ENCODE assay signal across 9 mouse cellular contexts in genomic region chr4:129514300-129514898, GRCm38 (mm10). TPM values are rescaled to one million over a fixed set of nuclear protein-coding genes. Genes with fewer than 3 reads are reported as not detected.
A peak's percentile ranks its signal among the peaks of the same experiment; 100 is the strongest.
DNase-seq lines count a peak whose midpoint lies in the region; ATAC-seq and TF ChIP-seq lines count a peak whose summit lies in the region.
"Had no signal": no experiment of that assay in that cellular context is flagged by ENCODE, and none has a peak within 500 bp of the region (broad histone marks: within the 10 kb centered on the region; RNA-seq: fewer than 3 reads in every experiment).

No protein-coding gene starts in this region.

- H3K4me2 ChIP-seq in CH12.LX (ENCODE audit: insufficient read depth, low read depth, poor library complexity, severe bottlenecking), result peak overlapping the region; percentile 79
- peak overlapping the region; percentile 78 for H3K4me2 ChIP-seq in heart, embryonic 11.5 days
- H3K4me2 ChIP-seq in kidney, postnatal 0 days (ENCODE audit: low read length), result peak overlapping the region; percentile 70

- H3K9me3 ChIP-seq in CH12.LX (replicated peaks; ENCODE audit: low read length), result no peaks in the 10 kb centered on the region
- H3K9me3 ChIP-seq in heart, embryonic 11.5 days (replicated peaks; ENCODE audit: control insufficient read depth, low read length), result no peaks in the 10 kb centered on the region
- no peaks in the 10 kb centered on the region for H3K9me3 ChIP-seq in kidney, postnatal 0 days (replicated peaks; ENCODE audit: low read length)

- peaks cover 29 to 30% of the 10 kb centered on the region in 2 experiments for H3K36me3 ChIP-seq in CH12.LX (replicated peaks in 1 of 2; ENCODE audit: control insufficient read depth in 1 of 2, insufficient read depth in 1 of 2, low read length in 1 of 2)
- H3K36me3 ChIP-seq in heart, embryonic 11.5 days (ENCODE audit: control insufficient read depth, insufficient read depth, low read length), result peaks cover 11% of the 10 kb centered on the region; the same call in 1 of the 2 replicates
- no peaks in the 10 kb centered on the region for H3K36me3 ChIP-seq in kidney, postnatal 0 days (ENCODE audit: insufficient read depth, low read length)

- DNase-seq in 3T3-L1 (ENCODE audit: low read depth, low spot score) (peak; percentile 62), CH12.LX (ENCODE audit: extremely low read depth) (peak; percentile 58)
- peak; percentile 68 for DNase-seq in kidney, postnatal 0 days (ENCODE audit: low spot score)
- DNase-seq in right cerebral cortex, postnatal 25 days, result peak; percentile 61
- DNase-seq in cerebellum, adult 11 months, result no peak

- TF ChIP-seq POLR2A in CH12.LX (IDR thresholded peaks at IDR 0.05; ENCODE audit: low read depth, low read length), result no peak
- no peak for TF ChIP-seq POLR2A in cortical plate, adult 2 months (IDR thresholded peaks at IDR 0.05; ENCODE audit: extremely low read depth, insufficient read depth, low read length)

- peak overlapping the region; percentile 99 for H3K9ac ChIP-seq in CH12.LX (ENCODE audit: insufficient read depth, low read depth)
- H3K9ac ChIP-seq in heart, embryonic 11.5 days (ENCODE audit: low read depth, low read length), result peak overlapping the region; percentile 100
- peak overlapping the region; percentile 99 for H3K9ac ChIP-seq in kidney, postnatal 0 days (ENCODE audit: low read depth, low read length)

- H3K4me3 ChIP-seq in CH12.LX (replicated peaks in 1 of 3; ENCODE audit: low read depth in 2 of 3, low read length in 2 of 3, poor library complexity in 1 of 3), result peak overlapping the region; percentile 66 to 97 (median 83)
- H3K4me3 ChIP-seq in cortical plate, adult 2 months (ENCODE audit: insufficient read depth, low read length), result peak overlapping the region; percentile 56
- H3K4me3 ChIP-seq in heart, embryonic 11.5 days (ENCODE audit: low read depth, low read length), result peak overlapping the region; percentile 98
- H3K4me3 ChIP-seq in kidney, postnatal 0 days (replicated peaks; ENCODE audit: low read depth, low read length), result peak overlapping the region; percentile 79

- TF ChIP-seq EP300 in CH12.LX (IDR thresholded peaks at IDR 0.05; ENCODE audit: low read length), result no peak

- H3K4me1 ChIP-seq in CH12.LX (ENCODE audit: control insufficient read depth in 1 of 2, insufficient read depth in 2 of 2), result peaks cover 10 to 43% of the 10 kb centered on the region in 2 experiments
- H3K4me1 ChIP-seq in cortical plate, adult 2 months (ENCODE audit: control insufficient read depth, insufficient read depth, low read length), result no peaks in the 10 kb centered on the region
- H3K4me1 ChIP-seq in heart, embryonic 11.5 days (ENCODE audit: control insufficient read depth, insufficient read depth, low read length), result peaks cover 3% of the 10 kb centered on the region; the same call in 1 of the 2 replicates
- 0 out of 2 replicates have a peak, but pooled peaks cover 3% of the 10 kb centered on the region for H3K4me1 ChIP-seq in kidney, postnatal 0 days (replicated peaks; ENCODE audit: insufficient read depth, low read length)

- under 1% methylated on average over 32 of the region's 35 CpGs for WGBS in heart, embryonic 11.5 days (ENCODE audit: insufficient replicate concordance)
- WGBS in kidney, postnatal 0 days, result under 1% methylated on average over 33 of the region's 35 CpGs

- peak; percentile 46; the same call in 1 of the 2 replicates for ATAC-seq in heart, embryonic 11.5 days (replicated peaks; ENCODE audit: insufficient number of reproducible peaks, low FRiP score, low TSS enrichment)
- ATAC-seq in kidney, postnatal 0 days (replicated peaks; ENCODE audit: low FRiP score, low read depth), result peak; percentile 47
- ATAC-seq in megakaryocyte, adult 5-6 weeks (ENCODE audit: poor library complexity, severe bottlenecking), result peak; percentile 66

- H3K27me3 ChIP-seq in CH12.LX (replicated peaks), result peaks cover 4% of the 10 kb centered on the region
- no peaks in the 10 kb centered on the region for H3K27me3 ChIP-seq in heart, embryonic 11.5 days (ENCODE audit: control insufficient read depth, insufficient read depth, low read length)
- H3K27me3 ChIP-seq in kidney, postnatal 0 days (ENCODE audit: insufficient read depth, low read length), result no peaks in the 10 kb centered on the region

- peak in 1 of 2 experiments; percentile 85; a peak in 2 of 4 replicates for TF ChIP-seq CTCF in CH12.LX (conservative IDR thresholded peaks at IDR 0.05 in 1 of 2, IDR thresholded peaks at IDR 0.05 in 1 of 2; ENCODE audit: low read depth in 2 of 2, low read length in 2 of 2)
- 0 out of 2 replicates have a peak, but pooled peaks have one; percentile 34 for TF ChIP-seq CTCF in cortical plate, adult 2 months (IDR thresholded peaks at IDR 0.05; ENCODE audit: extremely low read depth, insufficient read depth, low read length)
- peak; percentile 81 for TF ChIP-seq CTCF in kidney, postnatal 0 days (IDR thresholded peaks at IDR 0.05; ENCODE audit: low read depth)

- peak overlapping the region; percentile 51 for H3K27ac ChIP-seq in CH12.LX (ENCODE audit: insufficient read depth, low read depth)
- H3K27ac ChIP-seq in cortical plate, adult 2 months (ENCODE audit: insufficient read depth, low read length), result no peak overlapping the region
- H3K27ac ChIP-seq in heart, embryonic 11.5 days (ENCODE audit: low read depth, low read length), result peak overlapping the region; percentile 96
- peak overlapping the region; percentile 92 for H3K27ac ChIP-seq in kidney, postnatal 0 days

- dilution Hi-C loops in CH12.LX (cut with MboI; ENCODE audit: extremely low pct_ligation_motif_present, extremely low pct_unique_long_range_greater_than_20kb, low sequenced_read_pairs), result no loop called here

- TF ChIP-seq RAD21 in CH12.LX (IDR thresholded peaks at IDR 0.05; ENCODE audit: low read depth, low read length), result peak; percentile 42

- peaks cover 14% of the 10 kb centered on the region for H3K79me2 ChIP-seq in CH12.LX (replicated peaks; ENCODE audit: control insufficient read depth, extremely low read depth, insufficient read depth, poor library complexity, severe bottlenecking)

- in situ Hi-C loops in CH12.LX (cut with MboI; ENCODE audit: low pct_ligation_motif_present, low pct_unique_long_range_greater_than_20kb, low sequenced_read_pairs), result no loop called here

TF ChIP-seq in CH12.LX, 34 proteins besides CTCF, POLR2A, EP300 and RAD21 (continues in another document):
- peak; percentile 72; the same call in 1 of the 2 replicates for TF ChIP-seq UBTF (IDR thresholded peaks at IDR 0.05; ENCODE audit: low read depth, low read length)
- TF ChIP-seq MAFK (IDR thresholded peaks at IDR 0.05; ENCODE audit: insufficient replicate concordance, low read length), result no peak
- peak; percentile 96 for TF ChIP-seq MAZ (IDR thresholded peaks at IDR 0.05; ENCODE audit: low read depth, low read length)
- peak; percentile 80 for TF ChIP-seq SIN3A (IDR thresholded peaks at IDR 0.05; ENCODE audit: low read length)
- TF ChIP-seq POLR2AphosphoS2 (IDR thresholded peaks at IDR 0.05; ENCODE audit: low read depth, low read length), result no peak
- TF ChIP-seq CHD2 (IDR thresholded peaks at IDR 0.05; ENCODE audit: low read length), result peak; percentile 71
- no peak for TF ChIP-seq USF2 (conservative IDR thresholded peaks at IDR 0.05; ENCODE audit: low read depth, low read length)
- TF ChIP-seq BHLHE40 (IDR thresholded peaks at IDR 0.05; ENCODE audit: low read depth, low read length), result peak; percentile 50; the same call in 1 of the 2 replicates

RNA-seq across cellular contexts. Expression of gene Marcksl1, which starts 1.0 kb away (rescaled TPM):
- total RNA-seq in CH12.LX (2012; rRNA removed), result 194 and 195 TPM in 2 replicates
- 260 and 265 TPM in 2 replicates for total RNA-seq in CH12.LX (2014; rRNA removed)
- 423 and 494 TPM in 2 replicates for polyA plus RNA-seq in CH12.LX (2012; ENCODE audit: insufficient read length, low read depth)
- 129 and 134 TPM in 2 replicates for polyA plus RNA-seq in cortical plate, adult 2 months (2012; rRNA removed)
- 506 and 517 TPM in 2 replicates for polyA plus RNA-seq in heart, embryonic 11.5 days (2014; fragmentation: Nextera tagmentation; extraction: Ambion mirVana)
- 613 and 625 TPM in 2 replicates for polyA plus RNA-seq in kidney, postnatal 0 days (2015; fragmentation: Nextera tagmentation; extraction: Ambion mirVana)
- 28.5 and 32.6 TPM in 2 replicates for total RNA-seq in megakaryocyte, adult 5-6 weeks (2015)
- 25.4 and 29.3 TPM in 2 replicates for total RNA-seq in megakaryocyte, adult 5-6 weeks (2017)

RNA-seq across cellular contexts. Expression of gene Fam229a, which starts 23.4 kb away (rescaled TPM):
- total RNA-seq in CH12.LX (2012; rRNA removed) (not detected in 2 replicates), CH12.LX (2014; rRNA removed) (not detected in 2 replicates)
- not detected in 2 replicates for polyA plus RNA-seq in CH12.LX (2012; ENCODE audit: insufficient read length, low read depth)
- polyA plus RNA-seq in cortical plate, adult 2 months (2012; rRNA removed), result 0.79 and 0.88 TPM in 2 replicates
- not detected in 2 replicates for polyA plus RNA-seq in heart, embryonic 11.5 days (2014; fragmentation: Nextera tagmentation; extraction: Ambion mirVana)
- 0.37 and 0.78 TPM in 2 replicates for polyA plus RNA-seq in kidney, postnatal 0 days (2015; fragmentation: Nextera tagmentation; extraction: Ambion mirVana)
- total RNA-seq in megakaryocyte, adult 5-6 weeks (2015), result not detected in 2 replicates
- total RNA-seq in megakaryocyte, adult 5-6 weeks (2017), result not detected in 2 replicates
- total RNA-seq: left cerebral cortex, postnatal 25 days had no signal

RNA-seq across cellular contexts. Expression of gene Tssk3, which starts 23.6 kb away (rescaled TPM):
- 0.13 TPM in 1 of 2 replicates, not detected in the other for total RNA-seq in CH12.LX (2012; rRNA removed)
- total RNA-seq in CH12.LX (2014; rRNA removed), result not detected in 2 replicates
- not detected in 2 replicates for polyA plus RNA-seq in CH12.LX (2012; ENCODE audit: insufficient read length, low read depth)
- 0.19 and 0.36 TPM in 2 replicates for polyA plus RNA-seq in cortical plate, adult 2 months (2012; rRNA removed)
- polyA plus RNA-seq in heart, embryonic 11.5 days (2014; fragmentation: Nextera tagmentation; extraction: Ambion mirVana), result not detected in 2 replicates
- 0.10 TPM in 1 of 2 replicates, not detected in the other for polyA plus RNA-seq in kidney, postnatal 0 days (2015; fragmentation: Nextera tagmentation; extraction: Ambion mirVana)
- not detected in 2 replicates for total RNA-seq in megakaryocyte, adult 5-6 weeks (2015)
- total RNA-seq in megakaryocyte, adult 5-6 weeks (2017), result not detected in 2 replicates

RNA-seq across cellular contexts. Expression of gene Hdac1, which starts 28.1 kb away (rescaled TPM):
- total RNA-seq in CH12.LX (2012; rRNA removed), result 71.7 and 75.4 TPM in 2 replicates
- total RNA-seq in CH12.LX (2014; rRNA removed), result 104 and 106 TPM in 2 replicates
- polyA plus RNA-seq in CH12.LX (2012; ENCODE audit: insufficient read length, low read depth), result 231 and 233 TPM in 2 replicates
- 55.4 and 61.7 TPM in 2 replicates for polyA plus RNA-seq in cortical plate, adult 2 months (2012; rRNA removed)
- polyA plus RNA-seq in heart, embryonic 11.5 days (2014; fragmentation: Nextera tagmentation; extraction: Ambion mirVana), result 154 and 175 TPM in 2 replicates
- polyA plus RNA-seq in kidney, postnatal 0 days (2015; fragmentation: Nextera tagmentation; extraction: Ambion mirVana), result 170 and 196 TPM in 2 replicates
- 94.1 and 98.6 TPM in 2 replicates for total RNA-seq in megakaryocyte, adult 5-6 weeks (2015)
- 68.6 and 75.0 TPM in 2 replicates for total RNA-seq in megakaryocyte, adult 5-6 weeks (2017)

RNA-seq across cellular contexts. Expression of gene Bsdc1, which starts 53.0 kb away (rescaled TPM):
- total RNA-seq in CH12.LX (2012; rRNA removed), result 20.2 and 20.4 TPM in 2 replicates
- 19.3 and 20.6 TPM in 2 replicates for total RNA-seq in CH12.LX (2014; rRNA removed)
- 16.1 and 27.2 TPM in 2 replicates for polyA plus RNA-seq in CH12.LX (2012; ENCODE audit: insufficient read length, low read depth)
- 27.9 and 28.3 TPM in 2 replicates for polyA plus RNA-seq in cortical plate, adult 2 months (2012; rRNA removed)
- polyA plus RNA-seq in heart, embryonic 11.5 days (2014; fragmentation: Nextera tagmentation; extraction: Ambion mirVana), result 24.1 and 24.6 TPM in 2 replicates
- 25.6 and 27.8 TPM in 2 replicates for polyA plus RNA-seq in kidney, postnatal 0 days (2015; fragmentation: Nextera tagmentation; extraction: Ambion mirVana)
- total RNA-seq in megakaryocyte, adult 5-6 weeks (2015), result 24.3 and 24.9 TPM in 2 replicates
- 28.5 and 35.8 TPM in 2 replicates for total RNA-seq in megakaryocyte, adult 5-6 weeks (2017)
